Mouse (Mus musculus) retina, adult 2 months (tissue): ENCODE results near the gene Mroh3.

ENCODE experiments used
- DNase-seq: peaks from one replicate; pipeline ENCODE4 v3.0.0-alpha.2; 2012; ENCODE audit warnings: low read depth, low spot score

Mroh3 gene

DNA sequence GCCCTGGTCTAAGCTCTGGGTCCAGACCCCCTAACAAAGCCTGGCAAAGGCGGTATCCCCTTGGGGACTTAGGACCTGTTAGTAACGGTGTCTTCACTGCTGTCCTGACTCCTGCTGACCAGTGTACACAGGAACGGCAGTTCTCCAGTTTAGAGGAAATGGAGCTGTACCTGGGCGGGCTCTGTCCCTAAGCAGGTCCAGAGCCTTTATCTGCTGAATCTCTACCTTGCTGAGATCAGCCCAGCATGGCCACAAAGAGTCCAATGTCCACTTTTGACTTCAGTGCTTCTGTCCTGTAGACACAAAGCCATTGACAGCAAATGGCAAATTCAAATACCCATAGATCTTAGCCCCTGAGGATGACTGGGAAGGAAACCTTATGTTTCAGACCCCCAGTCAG, 55.7 kb downstream of the Mroh3 start:
- no peak for DNase-seq

- DNase-seq = no peak
Measured at GRCm38 (mm10) chr1:136156304-136156703, 56.3 kb downstream of the Mroh3 start.

- no peak for DNase-seq
Measured at GRCm38 (mm10) chr1:136151371-136151770, 61.3 kb downstream of the Mroh3 start.

DNA sequence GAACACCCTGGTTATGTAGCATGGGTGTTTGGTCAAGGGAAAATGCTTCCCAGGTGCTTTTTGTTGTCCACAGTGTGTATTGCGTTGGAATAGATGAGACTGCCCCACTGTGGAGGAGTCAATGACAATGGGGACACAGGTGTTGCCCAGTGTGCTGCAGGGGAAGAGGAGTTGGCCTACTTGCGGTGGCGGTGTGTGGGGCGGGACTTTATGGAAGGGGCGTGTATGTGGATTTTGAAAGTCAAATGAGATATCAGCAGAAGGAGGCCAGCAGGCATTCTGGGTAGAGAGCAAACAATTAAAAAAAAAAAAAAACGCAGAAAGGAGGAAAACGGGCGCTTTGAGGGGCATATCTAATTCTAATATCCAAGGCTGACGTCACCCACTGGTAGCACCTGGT, 62.9 kb downstream of the Mroh3 start:
- no peak for DNase-seq

DNA sequence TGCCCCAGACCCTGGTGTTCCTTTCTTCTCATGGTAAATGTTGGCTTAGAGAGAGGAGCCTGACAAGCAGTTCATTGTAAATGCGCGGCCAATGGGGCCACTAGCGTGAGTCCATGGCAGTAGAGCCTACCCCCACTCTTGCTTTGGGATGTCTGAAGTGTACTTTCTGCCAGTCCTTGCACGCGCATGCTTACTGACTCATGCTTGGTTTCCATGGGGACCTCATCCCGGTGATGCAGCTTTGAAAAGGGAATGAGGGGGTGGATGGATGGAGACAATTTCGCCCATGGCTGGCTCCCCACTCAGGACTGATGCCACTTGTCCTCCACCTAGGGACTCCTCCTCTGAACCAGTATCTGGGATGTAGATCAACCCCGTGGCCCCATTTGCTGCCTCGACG, 69.1 kb downstream of the Mroh3 start:
- no peak for DNase-seq

GRCm38 (mm10) chr1:136142336-136142735, 70.3 kb downstream of the Mroh3 start:
- DNase-seq = no peak

- no peak for DNase-seq
Measured at GRCm38 (mm10) chr1:136141176-136141950, 71.3 kb downstream of the Mroh3 start.

- peak; percentile 68 for DNase-seq
Measured at GRCm38 (mm10) chr1:136139990-136140640, 72.5 kb downstream of the Mroh3 start.

- no peak for DNase-seq
Measured at GRCm38 (mm10) chr1:136138191-136138830, 74.3 kb downstream of the Mroh3 start.

DNA sequence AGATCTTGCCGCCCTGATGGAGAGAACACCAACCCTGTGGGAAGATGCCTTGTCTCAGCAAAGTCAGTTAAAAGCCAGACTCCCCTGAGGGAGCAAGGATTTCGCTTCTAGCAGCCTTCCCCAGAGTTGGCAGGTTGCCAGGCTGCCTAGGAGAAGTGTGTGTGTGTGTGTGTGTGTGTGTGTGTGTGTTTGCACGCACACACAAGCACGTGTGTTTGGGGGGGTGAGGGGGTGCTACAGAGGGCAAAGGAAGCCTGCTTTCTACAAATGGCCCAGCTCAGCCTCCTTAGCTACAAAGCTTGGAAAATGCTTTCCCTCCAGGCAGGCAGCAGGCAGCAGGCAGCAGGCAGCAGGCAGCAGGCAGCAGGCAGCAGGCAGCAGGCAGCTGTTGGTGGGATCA, 75.1 kb downstream of the Mroh3 start:
- DNase-seq = no peak

GRCm38 (mm10) chr1:136137071-136137531, 75.5 kb downstream of the Mroh3 start:
- DNase-seq = no peak

DNA sequence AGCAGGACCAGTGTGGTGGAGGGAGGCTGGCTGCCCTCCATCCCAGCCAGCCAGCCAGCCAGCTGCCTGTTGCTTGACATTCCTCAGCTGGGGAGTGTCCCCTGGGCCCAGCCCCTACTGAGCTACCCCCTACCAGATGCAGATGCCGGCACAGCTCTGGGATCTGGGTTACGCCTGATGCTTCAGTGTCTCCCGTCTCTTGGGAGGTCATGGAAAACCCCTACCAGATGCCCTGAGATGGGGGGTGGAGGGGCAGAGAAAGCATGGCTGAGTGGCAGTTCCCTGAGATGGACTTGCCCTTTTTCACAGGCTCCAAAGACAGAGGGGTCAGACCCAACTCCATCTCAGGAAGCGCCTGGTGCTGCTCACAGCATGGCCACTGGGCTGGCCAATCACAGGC, 76.1 kb downstream of the Mroh3 start:
- DNase-seq = no peak

- DNase-seq = no peak
Measured at GRCm38 (mm10) chr1:136135777-136136444, 76.7 kb downstream of the Mroh3 start.

DNA sequence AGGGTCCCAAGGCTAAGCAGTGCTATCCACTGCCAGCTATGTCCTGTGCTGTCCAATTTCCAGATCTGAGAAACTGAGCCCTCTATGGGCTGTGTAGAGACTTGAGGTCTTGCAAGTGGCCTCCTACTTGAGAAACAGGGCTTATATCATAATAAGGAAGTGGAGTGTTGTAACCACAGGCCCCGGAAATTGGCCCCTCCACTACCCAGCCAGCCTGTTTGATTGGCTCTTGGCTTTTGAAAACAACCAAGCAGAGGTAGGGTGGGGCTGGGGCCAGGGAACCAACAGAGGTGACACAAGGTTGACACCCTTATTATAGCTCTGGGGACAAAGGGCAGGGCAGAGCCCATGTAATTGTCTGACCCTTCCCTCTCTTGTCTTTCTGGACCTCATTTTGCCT, 77.6 kb downstream of the Mroh3 start:
- DNase-seq = no peak

DNA sequence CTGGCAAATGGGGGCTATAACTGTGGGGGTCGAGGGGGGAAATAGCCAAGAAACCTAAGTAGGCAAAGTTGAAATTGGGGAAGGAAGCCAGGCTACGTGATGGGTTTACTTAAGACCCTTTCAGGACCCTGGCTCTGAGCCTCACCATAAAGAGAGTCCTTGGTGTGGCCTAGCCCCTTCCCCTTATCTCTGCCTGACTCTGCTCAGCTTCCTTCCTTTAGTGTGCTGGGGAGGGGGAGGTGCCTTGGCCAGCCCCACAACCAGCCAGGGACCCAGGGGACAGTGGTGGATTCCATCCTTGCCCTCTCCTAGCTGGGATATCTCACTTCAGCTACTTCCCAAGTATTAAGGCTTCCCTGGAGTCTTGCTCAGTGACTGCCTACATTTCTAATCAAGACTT, 78.1 kb downstream of the Mroh3 start:
- DNase-seq = no peak

DNA sequence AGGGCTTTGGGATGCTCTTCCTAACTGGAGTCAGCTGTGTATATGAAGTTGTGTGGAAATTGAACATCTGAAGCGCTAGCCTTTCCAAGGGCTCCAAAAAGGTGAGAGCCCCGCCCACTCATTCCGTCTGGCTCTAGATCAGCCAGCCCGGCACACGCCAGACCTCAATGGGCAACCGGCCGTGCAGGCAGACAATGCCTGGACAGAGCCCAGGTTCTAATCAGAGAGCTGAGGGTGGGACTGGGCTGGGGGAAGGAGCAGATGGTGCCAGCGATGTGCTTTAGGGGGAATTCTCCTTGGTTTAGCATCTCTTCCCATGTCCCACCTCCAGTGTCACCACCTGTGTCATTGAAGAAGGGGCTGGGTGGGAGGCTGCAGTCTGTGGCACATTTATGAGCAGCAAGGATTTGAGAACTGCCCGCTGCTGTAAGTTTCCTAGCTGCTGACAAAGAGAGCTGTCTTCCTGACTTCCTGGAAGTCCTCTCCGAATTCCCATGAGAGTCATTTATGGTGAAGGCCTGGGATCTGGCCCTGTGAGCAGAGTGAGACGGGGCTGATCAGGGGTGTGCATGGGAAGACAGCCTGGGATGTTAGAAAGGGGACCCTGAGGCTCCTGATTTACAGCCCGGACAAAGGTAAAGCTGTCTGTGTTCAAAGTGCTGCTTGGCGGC, 78.9 kb downstream of the Mroh3 start:
- DNase-seq = no peak

DNA sequence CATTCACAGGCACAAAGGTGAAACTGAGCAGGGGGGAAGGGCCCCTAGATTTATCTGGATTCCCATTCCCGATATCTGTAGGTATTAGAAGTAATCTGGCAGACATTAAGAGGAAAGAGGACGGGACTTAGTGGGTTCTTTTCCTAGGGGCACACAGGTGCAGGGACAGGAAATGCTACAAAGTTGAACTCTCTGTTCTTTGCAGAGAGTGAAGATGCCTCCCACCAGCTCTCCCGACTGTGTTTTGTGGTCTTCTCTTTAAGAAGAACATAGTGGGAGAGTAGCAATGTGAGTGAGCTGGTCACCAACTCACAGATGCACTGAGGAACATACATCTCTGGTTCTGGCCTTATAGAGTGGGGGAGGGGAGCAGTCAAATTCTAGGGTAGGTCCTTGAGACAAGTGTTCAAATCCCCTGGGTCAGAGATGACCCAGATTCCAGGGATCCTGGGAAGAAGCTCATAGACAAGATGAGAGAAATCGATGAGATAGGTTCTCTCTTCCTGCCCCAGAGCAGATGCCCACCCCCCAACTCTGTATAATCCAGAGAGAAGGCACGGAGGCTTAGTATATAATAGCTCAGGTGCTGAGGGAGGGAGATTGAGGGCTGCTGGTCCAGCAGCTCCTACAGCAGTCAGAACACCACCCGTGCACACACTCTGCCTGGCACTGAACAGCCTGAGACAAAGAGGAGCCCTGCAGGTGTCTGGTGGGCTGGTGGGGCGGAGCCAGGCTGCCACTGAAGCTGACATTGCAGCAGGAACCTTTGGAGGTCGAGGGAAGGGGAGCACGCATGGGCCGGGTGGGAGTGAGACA, 80.0 kb downstream of the Mroh3 start:
- peak; percentile 71 for DNase-seq
